Mouse (Mus musculus) olfactory bulb, adult 2 months (tissue): ENCODE measurements around the gene Sos1.

ENCODE experiments used
- CTCF ChIP-seq: fragments of 200-500 bp; IDR thresholded peaks from 2 replicates; pipeline ENCODE4 v1.5.1; 2012; ENCODE audit warnings: low read depth, mild to moderate bottlenecking, low read length, moderate library complexity; ENCODE audit not compliant: insufficient read depth
- POLR2A ChIP-seq: fragments of 200-500 bp; IDR thresholded peaks from 2 replicates; pipeline ENCODE4 v1.6.1; 2012; ENCODE audit warnings: mild to moderate bottlenecking, low read depth, low read length, moderate library complexity; ENCODE audit not compliant: insufficient read depth

GRCm38 (mm10) chr17:80360245-80360644 lies 120.0 kb downstream of the Sos1 start:
- TF ChIP-seq CTCF: no peak
- TF ChIP-seq POLR2A: no peak
